Mouse (Mus musculus) thymus, adult 2 months (tissue): ENCODE measurements around the gene Capn2.

ENCODE experiments used
- CTCF ChIP-seq: fragments of 200-500 bp; IDR thresholded peaks from 2 replicates; pipeline ENCODE4 v1.5.1; 2012; ENCODE audit warnings: mild to moderate bottlenecking, control low read depth, low read length, moderate library complexity, borderline replicate concordance; ENCODE audit not compliant: control insufficient read depth, poor library complexity, insufficient read depth; ENCODE audit errors: extremely low read depth
- POLR2A ChIP-seq: fragments of 200-500 bp; IDR thresholded peaks from 2 replicates; pipeline ENCODE4 v1.6.1; 2012; ENCODE audit warnings: mild to moderate bottlenecking, low read length, control low read depth, moderate library complexity; ENCODE audit not compliant: control insufficient read depth, poor library complexity, insufficient read depth; ENCODE audit errors: extremely low read depth

DNA sequence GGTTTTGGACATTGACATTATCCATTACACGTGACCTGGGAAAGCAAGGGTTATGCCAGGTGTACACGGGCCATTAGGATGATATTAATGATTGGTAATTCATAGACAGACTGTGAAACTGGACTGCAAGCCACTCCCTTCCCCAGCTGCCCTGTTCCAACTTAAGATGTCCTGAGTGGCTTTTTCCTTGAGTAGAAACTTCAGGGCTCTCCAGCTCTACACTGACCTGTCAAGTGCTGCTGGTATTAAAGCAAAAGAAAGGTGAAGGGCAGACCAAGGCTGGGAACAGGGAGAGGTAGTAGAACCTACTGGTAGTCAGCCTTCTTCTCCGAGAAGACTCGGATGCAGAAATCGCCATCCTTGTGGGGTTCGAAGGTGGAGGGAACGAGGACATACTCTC is 36.3 kb downstream of the Capn2 start:
- TF ChIP-seq POLR2A (no peak), CTCF (no peak)
